Mouse (Mus musculus) cerebellum, adult 2 months (tissue): Measurements from ENCODE around the gene Gm525. TPM values are rescaled to one million over a fixed set of nuclear protein-coding genes. Genes with fewer than 3 reads are reported as not detected.

Experiments
- DNase-seq, 2 experiments: peaks; one replicate each; pipeline ENCODE4 v3.0.0; 2021
- H3K27ac ChIP-seq: fragments of 200-500 bp; 2 replicates; pipeline ENCODE4 v1.5.1; 2012; ENCODE audit warnings: low read length, control low read depth, inconsistent platforms; ENCODE audit not compliant: insufficient read depth
- H3K27me3 ChIP-seq: fragments of 200-500 bp; 2 replicates; pipeline ENCODE4 v1.6.1; 2012; ENCODE audit warnings: inconsistent platforms, mild to moderate bottlenecking, low read length, moderate library complexity; ENCODE audit not compliant: control insufficient read depth, insufficient read depth
- H3K4me1 ChIP-seq: fragments of 200-500 bp; 2 replicates; pipeline ENCODE4 v1.6.1; 2011; ENCODE audit warnings: low read length; ENCODE audit not compliant: control insufficient read depth, insufficient read depth
- H3K4me3 ChIP-seq: fragments of 200-500 bp; replicated peaks from 2 replicates; pipeline ENCODE3; 2011; ENCODE audit warnings: mild to moderate bottlenecking, low read depth, low read length, control low read depth; ENCODE audit not compliant: insufficient read depth
- CTCF ChIP-seq: fragments of 200-500 bp; IDR thresholded peaks from 2 replicates; pipeline ENCODE4 v1.5.1; 2011; ENCODE audit warnings: low read depth, mild to moderate bottlenecking, control low read depth, low read length, moderate library complexity, borderline replicate concordance; ENCODE audit not compliant: insufficient read depth
- POLR2A ChIP-seq: fragments of 200-500 bp; IDR thresholded peaks from 2 replicates; pipeline ENCODE4 v1.6.1; 2011; ENCODE audit warnings: low read length, control low read depth, borderline replicate concordance; ENCODE audit not compliant: insufficient read depth
- WGBS: fragments of 180-500 bp; shearing (Covaris S2); methylation state at CpG from one replicate; pipeline ENCODE4 v1.1.7; 2018; 5-methylcytosine and 5-hydroxymethylcytosine counted together
- polyA plus RNA-seq: library from polyadenylated mRNA; depleted of rRNA; stranded (reverse); fragments of >200 nt; gene quantifications from 2 replicates; pipeline ENCODE4 v1.2.3, GENCODE M21; 2012

The Gm525 gene
- polyA plus RNA-seq, 1 experiment, result 0.65 TPM

- H3K4me1 ChIP-seq, result no peaks in the 10 kb centered on the region
- no peak within 1 kb of the TSS for H3K27ac ChIP-seq
- no peaks in the 10 kb centered on the region for H3K27me3 ChIP-seq
- WGBS, result 95% methylated on average over 1 of the region's 1 CpGs
- TF ChIP-seq POLR2A, result no peak
- TF ChIP-seq CTCF, result no peak
- DNase-seq, result no peak
- H3K4me3 ChIP-seq, result no peak within 1 kb of the TSS
Measured at GRCm38 (mm10) chr11:89066750-89067149, 6.9 kb upstream of the Gm525 start, which contains the start of gene Dgke. Gene Dgke (minus strand): TSS chr11:89066850.

DNA sequence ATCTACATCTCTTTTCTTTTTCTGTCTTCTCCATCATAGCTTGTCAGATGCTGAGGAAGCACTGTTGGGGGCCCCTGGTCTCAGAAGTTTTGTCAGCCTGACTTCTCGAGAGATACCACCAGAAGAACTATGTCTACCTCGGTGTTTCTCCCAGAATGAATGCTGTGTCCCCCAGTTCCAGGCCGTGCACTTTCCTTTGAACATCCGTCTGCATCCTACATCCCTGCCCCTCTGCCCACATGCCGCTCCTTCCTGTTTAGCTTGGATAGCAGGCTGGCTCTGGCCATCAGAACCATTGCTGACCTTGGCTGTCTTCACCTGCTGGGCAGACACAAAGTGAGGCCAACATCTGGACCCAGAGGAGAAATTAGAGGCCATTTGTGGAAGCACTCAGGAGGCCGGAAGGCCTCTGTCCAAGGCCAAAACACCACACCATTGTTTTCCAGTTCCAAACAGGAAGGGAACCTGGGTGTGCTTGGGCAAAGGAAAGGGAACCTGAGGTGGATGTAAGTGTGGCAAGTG, 6.3 kb upstream of the Gm525 start:
- no peaks in the 10 kb centered on the region for H3K27me3 ChIP-seq
- DNase-seq, result no peak
- H3K27ac ChIP-seq, result no peak overlapping the region
- TF ChIP-seq CTCF (no peak), POLR2A (no peak)
- 88% methylated on average over 6 of the region's 6 CpGs for WGBS
- no peaks in the 10 kb centered on the region for H3K4me1 ChIP-seq
- no peak overlapping the region for H3K4me3 ChIP-seq

DNA sequence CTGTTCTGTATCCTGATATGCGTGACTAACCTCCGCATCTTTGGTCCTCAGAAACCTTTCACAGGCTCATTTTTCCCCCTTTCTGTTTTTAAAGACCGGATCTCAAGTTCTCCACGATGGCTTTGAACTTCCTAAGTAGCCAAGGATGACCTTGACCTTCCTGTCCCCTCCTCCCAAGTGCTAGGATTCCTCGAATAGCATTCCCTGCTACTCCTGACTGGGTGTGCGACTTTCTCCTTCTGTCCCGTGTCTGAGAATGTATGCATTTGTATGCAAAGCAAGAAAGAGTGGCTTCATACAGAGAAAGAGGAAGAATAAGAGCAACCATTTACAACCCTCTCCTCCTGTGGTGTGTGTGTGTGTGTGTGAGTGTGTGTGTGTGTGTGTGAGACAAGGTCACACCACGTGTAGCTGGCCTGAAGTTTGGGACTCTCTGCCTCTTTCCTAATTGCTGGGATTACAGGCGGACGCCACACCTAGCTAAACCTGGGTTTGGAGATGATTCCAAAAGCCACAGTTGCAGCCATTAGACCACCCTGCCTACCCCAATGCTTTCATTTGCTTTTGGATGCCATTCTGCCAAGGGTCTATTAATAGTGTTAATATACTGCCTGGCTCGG, 5.7 kb upstream of the Gm525 start:
- DNase-seq, result no peak
- no peaks in the 10 kb centered on the region for H3K4me1 ChIP-seq
- WGBS, result 80% methylated on average over 11 of the region's 11 CpGs
- no peak overlapping the region for H3K4me3 ChIP-seq
- no peaks in the 10 kb centered on the region for H3K27me3 ChIP-seq
- TF ChIP-seq CTCF, result no peak
- TF ChIP-seq POLR2A, result no peak
- no peak overlapping the region for H3K27ac ChIP-seq

DNA sequence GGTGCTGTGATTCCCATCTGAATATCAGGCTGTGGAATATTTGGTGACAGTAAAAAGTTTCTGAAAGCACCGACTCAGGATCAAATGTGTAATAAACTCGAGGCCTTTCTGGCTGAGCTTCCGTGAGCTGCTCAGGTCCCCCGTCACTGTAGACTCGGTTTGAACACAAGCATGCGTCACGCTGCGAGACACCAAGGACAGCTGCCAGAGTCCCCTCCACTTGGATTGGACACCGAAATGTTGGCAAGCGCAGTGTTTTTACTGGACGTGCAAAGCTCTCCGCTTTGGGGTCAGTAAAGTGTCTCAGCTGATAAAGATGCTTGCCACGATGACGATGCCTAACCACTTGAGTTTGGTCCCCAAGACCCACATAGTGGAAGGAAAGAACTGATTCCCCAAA, 5.0 kb upstream of the Gm525 start:
- no peaks in the 10 kb centered on the region for H3K27me3 ChIP-seq
- H3K27ac ChIP-seq, result no peak overlapping the region
- 33% methylated on average over 14 of the region's 14 CpGs for WGBS
- no peak overlapping the region for H3K4me3 ChIP-seq
- H3K4me1 ChIP-seq, result no peaks in the 10 kb centered on the region
- TF ChIP-seq POLR2A (no peak), CTCF (no peak)
- no peak for DNase-seq

DNA sequence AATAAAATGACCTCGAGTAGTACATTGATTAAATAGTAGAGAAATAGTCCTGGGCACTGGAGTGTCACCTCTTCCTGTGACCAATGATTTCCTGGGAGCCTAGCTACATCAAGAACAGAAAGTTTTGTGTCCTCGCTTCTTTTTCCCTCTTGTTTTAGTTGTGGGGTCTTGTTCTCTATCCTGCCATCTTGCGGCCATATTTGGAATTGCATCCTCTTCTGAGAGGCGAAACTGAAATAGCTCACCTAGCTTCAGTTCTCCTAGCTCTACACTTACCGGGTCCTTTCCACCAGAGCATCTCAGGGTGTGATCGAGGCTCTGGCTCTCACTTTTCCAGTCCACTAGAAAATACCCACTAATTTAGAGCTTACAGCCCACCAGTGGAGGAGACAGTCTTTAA, 4.3 kb upstream of the Gm525 start:
- TF ChIP-seq CTCF (peak; percentile 42; the same call in 1 of the 2 replicates), POLR2A (no peak)
- peak; percentile 50 to 54 for DNase-seq
- H3K27me3 ChIP-seq, result no peaks in the 10 kb centered on the region
- no peak overlapping the region for H3K4me3 ChIP-seq
- WGBS, result 17% methylated on average over 6 of the region's 6 CpGs
- H3K27ac ChIP-seq, result no peak overlapping the region
- no peaks in the 10 kb centered on the region for H3K4me1 ChIP-seq

- 80% methylated on average over 5 of the region's 5 CpGs for WGBS
- Histone ChIP-seq H3K4me1 (no peaks in the 10 kb centered on the region), H3K4me3 (no peak overlapping the region), H3K27ac (no peak overlapping the region), H3K27me3 (no peaks in the 10 kb centered on the region)
- no peak for DNase-seq
- TF ChIP-seq CTCF (no peak), POLR2A (no peak)
Measured at GRCm38 (mm10) chr11:89071522-89071921, 2.1 kb upstream of the Gm525 start.

DNA sequence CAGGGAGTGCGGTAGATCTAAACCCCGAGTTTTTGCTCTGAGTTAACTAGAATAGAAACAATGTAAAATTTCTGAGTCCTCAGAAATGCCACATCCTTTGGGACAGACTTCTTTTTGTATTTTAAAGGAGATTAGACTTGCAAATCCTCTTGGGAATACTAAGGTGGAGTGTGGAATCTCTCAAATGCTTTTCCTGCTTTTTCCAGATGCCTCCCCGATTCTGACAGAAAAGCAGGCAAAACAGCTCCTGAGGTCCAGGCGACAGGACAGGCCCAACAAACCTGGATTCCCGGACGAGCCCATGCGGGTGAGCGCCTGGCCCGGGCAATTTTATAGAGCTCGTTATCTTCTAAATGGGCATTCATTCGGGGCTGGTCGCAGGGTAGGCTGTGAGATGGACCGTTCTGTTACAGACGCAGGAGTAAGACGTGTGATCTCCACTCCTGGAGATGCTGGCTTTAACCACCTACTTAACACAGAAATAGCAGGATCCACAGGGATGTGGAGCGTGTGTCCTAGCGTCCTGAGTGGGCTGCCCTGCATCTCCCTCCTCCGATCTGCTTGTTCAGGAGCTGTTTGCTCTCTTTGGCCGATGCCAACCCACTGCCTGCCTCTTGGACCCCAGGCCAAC, 1.3 kb downstream of the Gm525 start:
- WGBS, result 74% methylated on average over 19 of the region's 19 CpGs
- Histone ChIP-seq H3K4me1 (peaks cover 12% of the 10 kb centered on the region), H3K4me3 (no peak overlapping the region), H3K27me3 (no peaks in the 10 kb centered on the region), H3K27ac (no peak overlapping the region)
- no peak for DNase-seq
- TF ChIP-seq POLR2A, result no peak
- TF ChIP-seq CTCF, result no peak

- Histone ChIP-seq H3K4me1 (peaks cover 12% of the 10 kb centered on the region), H3K27me3 (no peaks in the 10 kb centered on the region), H3K4me3 (no peak overlapping the region), H3K27ac (no peak overlapping the region)
- WGBS, result 88% methylated on average over 4 of the region's 4 CpGs
- TF ChIP-seq POLR2A (no peak), CTCF (no peak)
- DNase-seq, result no peak
Measured at GRCm38 (mm10) chr11:89076370-89076821, 2.8 kb downstream of the Gm525 start.
